Comparison of ENCODE assay signal across 23 mouse cellular contexts in the genomic region with DNA sequence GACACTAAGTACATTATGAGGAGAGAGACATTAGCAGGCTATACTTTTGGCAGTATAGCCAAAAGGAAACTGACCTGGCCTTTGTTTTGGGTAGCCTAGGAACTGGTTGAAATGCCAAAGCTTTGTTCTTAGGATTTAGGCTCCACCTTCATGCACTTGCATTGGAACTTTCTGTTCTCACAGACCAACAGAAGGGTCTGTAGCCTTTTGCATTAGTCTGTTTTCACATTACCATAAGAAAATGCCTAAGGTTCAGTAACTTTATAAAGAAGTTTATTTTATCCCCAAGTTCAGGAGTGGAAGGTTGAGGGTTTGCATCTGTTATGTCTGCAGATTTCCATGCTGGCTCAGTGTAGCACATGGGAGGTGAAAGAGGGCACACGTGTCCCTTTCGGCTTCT. TPM values are rescaled to one million over a fixed set of nuclear protein-coding genes. Genes with fewer than 3 reads are reported as not detected.
DNase-seq lines count a peak whose midpoint lies in the region; ATAC-seq and TF ChIP-seq lines count a peak whose summit lies in the region.
"Had no signal": no experiment of that assay in that cellular context is flagged by ENCODE, and none has a peak within 500 bp of the region (broad histone marks: within the 10 kb centered on the region; RNA-seq: fewer than 3 reads in every experiment).

No protein-coding gene starts in this region.

- TF ChIP-seq CTCF in gastrocnemius, adult 2 months (IDR thresholded peaks at IDR 0.05) = no peak

- H3K9me3 ChIP-seq in midbrain, embryonic 11.5 days (ENCODE audit: control insufficient read depth, low read length) = no peaks in the 10 kb centered on the region
- no peaks in the 10 kb centered on the region for H3K9me3 ChIP-seq in midbrain, embryonic 16.5 days (replicated peaks; ENCODE audit: control insufficient read depth, low read length, poor library complexity, severe bottlenecking)
- H3K9me3 ChIP-seq: G1E had no signal

- H3K4me3 ChIP-seq in gastrocnemius, adult 2 months = no peak overlapping the region
- H3K4me3 ChIP-seq in midbrain, embryonic 11.5 days (ENCODE audit: low read depth, low read length) = no peak overlapping the region
- no peak overlapping the region for H3K4me3 ChIP-seq in midbrain, embryonic 16.5 days (ENCODE audit: low read depth, low read length)

- H3K36me3 ChIP-seq in midbrain, embryonic 11.5 days (ENCODE audit: control insufficient read depth, insufficient read depth, low read length) = no peaks in the 10 kb centered on the region
- no peaks in the 10 kb centered on the region for H3K36me3 ChIP-seq in midbrain, embryonic 16.5 days (ENCODE audit: control insufficient read depth, insufficient read depth, low read length)
- H3K36me3 ChIP-seq: G1E had no signal

- DNase-seq in gastrocnemius, adult 2 months = no peak
- no peak for DNase-seq in gastrocnemius, postnatal 4 days (ENCODE audit: low spot score in 2 of 2)
- peak; percentile 52 for DNase-seq in heart, adult 11 months
- no peak for DNase-seq in heart, postnatal 10 days
- DNase-seq in lung, postnatal 36 days = peak; percentile 51
- DNase-seq in lung, postnatal 14 days = no peak
- peak; percentile 74 for DNase-seq in midbrain, embryonic 11.5 days (ENCODE audit: low spot score, missing footprints)
- DNase-seq: adrenal gland, adult 2 months; adrenal gland, adult 8-10 months; adrenal gland, postnatal 10 days; adrenal gland, postnatal 14 days; adrenal gland, postnatal 25 days; adrenal gland, postnatal 36 days; B cell, adult 2 months; cerebellum, adult 11 months; cerebellum, adult 11-12 months had no signal

- WGBS in midbrain, embryonic 11.5 days = 87% methylated on average over 2 of the region's 2 CpGs
- WGBS in midbrain, embryonic 16.5 days = 90% methylated on average over 2 of the region's 2 CpGs

- H3K9ac ChIP-seq in midbrain, embryonic 11.5 days (ENCODE audit: low read length) = no peak overlapping the region
- H3K9ac ChIP-seq in midbrain, embryonic 16.5 days (ENCODE audit: low read depth, low read length) = no peak overlapping the region

- ATAC-seq in midbrain, embryonic 11.5 days (ENCODE audit: low FRiP score) = no peak
- no peak for ATAC-seq in midbrain, embryonic 16.5 days
- ATAC-seq: activated CD4-positive, CD25-positive, alpha-beta regulatory T cell, adult 4 months; CD4-positive, CD25-positive, alpha-beta regulatory T cell, adult 4 months; Patski had no signal

- H3K4me1 ChIP-seq in midbrain, embryonic 11.5 days (ENCODE audit: control insufficient read depth, insufficient read depth, low read length) = peaks cover 2% of the 10 kb centered on the region; the same call in 1 of the 2 replicates
- H3K4me1 ChIP-seq in midbrain, embryonic 16.5 days (ENCODE audit: control insufficient read depth, insufficient read depth, low read length) = peaks cover 7% of the 10 kb centered on the region

- no peaks in the 10 kb centered on the region for H3K27me3 ChIP-seq in midbrain, embryonic 11.5 days (ENCODE audit: control insufficient read depth, insufficient read depth, low read length)
- no peaks in the 10 kb centered on the region for H3K27me3 ChIP-seq in midbrain, embryonic 16.5 days (ENCODE audit: control insufficient read depth, insufficient read depth, low read depth, low read length)
- H3K27me3 ChIP-seq: CH12.LX, Patski had no signal

- intact Hi-C loops in gastrocnemius, adult 2 months (cut with DNase I) = no loop called here
- intact Hi-C loops in heart, postnatal 10 days (cut with DNase I) = no loop called here

- no peak overlapping the region for H3K4me2 ChIP-seq in midbrain, embryonic 11.5 days
- no peak overlapping the region for H3K4me2 ChIP-seq in midbrain, embryonic 16.5 days (ENCODE audit: low read length)

- H3K27ac ChIP-seq in gastrocnemius, adult 2 months = peak overlapping the region; percentile 3; the same call in 1 of the 2 replicates
- no peak overlapping the region for H3K27ac ChIP-seq in midbrain, embryonic 11.5 days (ENCODE audit: low read depth, low read length)
- no peak overlapping the region for H3K27ac ChIP-seq in midbrain, embryonic 16.5 days (ENCODE audit: low read length)

RNA-seq across cellular contexts. Expression of a gene that starts 15.6 kb away (rescaled TPM):
- 1 to 10 TPM; 4.1 to 4.3 TPM for total RNA-seq in gastrocnemius, adult 2 months (2021)
- total RNA-seq in gastrocnemius, postnatal 4 days (2021) = 10 to 100 TPM; 23.6 to 27.7 TPM
- 10 to 100 TPM; 20.2 to 20.4 TPM for total RNA-seq in heart, postnatal 10 days (2021)
- 19.1 and 19.6 TPM in 2 replicates for polyA plus RNA-seq in midbrain, embryonic 11.5 days (2014; fragmentation: Nextera tagmentation; extraction: Ambion mirVana)
- polyA plus RNA-seq in midbrain, embryonic 16.5 days (2015; fragmentation: Nextera tagmentation; extraction: Ambion mirVana) = 38.5 and 43.2 TPM in 2 replicates
- polyA plus RNA-seq: C2C12, G1E had no signal

Comparison
In these comparisons a context has a peak if more than half of its experiments do, and no peak if none do; other contexts are left out.
1. DNase-seq: peak in heart, adult 11 months (single experiment), lung, postnatal 36 days (single experiment) and midbrain, embryonic 11.5 days (single experiment); none in gastrocnemius, adult 2 months (single experiment), gastrocnemius, postnatal 4 days (0 of 2), heart, postnatal 10 days (0 of 2) and lung, postnatal 14 days (single experiment).
2. RNA of a gene that starts 15.6 kb away (total RNA-seq): 23.6 to 27.7 TPM in gastrocnemius, postnatal 4 days and 20.2 to 20.4 TPM in heart, postnatal 10 days; 4.1 to 4.3 TPM in gastrocnemius, adult 2 months; every median in the first group is over 4 times any median in the second.